Mouse (Mus musculus) layer of hippocampus, postnatal 10 days (tissue): ENCODE results near the gene Zc3h10. TPM values are rescaled to one million over a fixed set of nuclear protein-coding genes. Genes with fewer than 3 reads are reported as not detected.
"Not testable (repeated sequence)": the region's sequence is repeated elsewhere in the genome, so short reads cannot be mapped to it uniquely, and the experiment has no call there.

Experiments
- DNase-seq, 2 experiments: peaks; one replicate each; pipeline ENCODE4 v3.0.0; 2021; ENCODE audit warnings: low spot score in 2 of 2
- total RNA-seq, 2 experiments: library from RNA; stranded (reverse); gene quantifications; 2 replicates each; pipeline ENCODE4 v1.2.3; 2021

Zc3h10 gene
- total RNA-seq, 2 experiments from 2014 or later = 12.2 to 14.0 TPM

DNA sequence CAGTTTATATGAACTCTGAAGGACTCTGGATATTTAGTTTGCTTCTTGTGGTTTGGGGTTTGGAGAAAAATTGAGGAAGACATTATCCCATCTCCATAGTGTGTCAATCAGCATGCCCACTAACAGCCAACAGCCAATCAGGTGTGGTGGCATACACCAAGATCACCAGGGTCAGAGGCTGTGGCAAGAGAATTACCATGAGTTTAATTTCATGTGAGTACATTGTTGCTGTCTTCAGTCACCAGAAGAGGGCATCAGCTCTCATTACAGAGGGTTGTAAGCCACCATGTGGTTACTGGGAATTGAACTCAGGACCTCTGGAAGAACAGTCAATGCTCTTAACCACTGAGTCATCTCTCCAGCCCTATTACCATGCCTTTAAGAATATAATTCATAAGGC is 8.7 kb upstream of the Zc3h10 start:
- DNase-seq = no peak

DNA sequence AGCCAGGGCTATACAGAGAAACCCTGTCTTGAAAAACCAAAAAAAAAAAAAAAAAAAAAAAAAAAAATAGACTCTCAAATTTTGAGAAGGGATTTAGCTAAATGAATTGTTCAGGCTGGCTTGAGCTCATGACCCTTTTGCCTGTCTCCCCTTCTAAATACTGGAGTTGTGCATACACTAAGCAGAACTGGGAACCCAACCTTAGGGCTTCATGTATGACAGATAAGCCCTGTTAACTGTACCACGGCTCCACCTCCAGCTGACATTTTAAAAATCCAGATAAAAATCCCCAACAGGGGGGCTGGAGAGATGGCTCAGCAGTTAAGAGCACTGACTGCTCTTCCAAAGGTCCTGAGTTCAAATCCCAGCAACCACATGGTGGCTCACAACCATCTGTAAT is 8.0 kb upstream of the Zc3h10 start:
- not testable (repeated sequence) for DNase-seq

DNA sequence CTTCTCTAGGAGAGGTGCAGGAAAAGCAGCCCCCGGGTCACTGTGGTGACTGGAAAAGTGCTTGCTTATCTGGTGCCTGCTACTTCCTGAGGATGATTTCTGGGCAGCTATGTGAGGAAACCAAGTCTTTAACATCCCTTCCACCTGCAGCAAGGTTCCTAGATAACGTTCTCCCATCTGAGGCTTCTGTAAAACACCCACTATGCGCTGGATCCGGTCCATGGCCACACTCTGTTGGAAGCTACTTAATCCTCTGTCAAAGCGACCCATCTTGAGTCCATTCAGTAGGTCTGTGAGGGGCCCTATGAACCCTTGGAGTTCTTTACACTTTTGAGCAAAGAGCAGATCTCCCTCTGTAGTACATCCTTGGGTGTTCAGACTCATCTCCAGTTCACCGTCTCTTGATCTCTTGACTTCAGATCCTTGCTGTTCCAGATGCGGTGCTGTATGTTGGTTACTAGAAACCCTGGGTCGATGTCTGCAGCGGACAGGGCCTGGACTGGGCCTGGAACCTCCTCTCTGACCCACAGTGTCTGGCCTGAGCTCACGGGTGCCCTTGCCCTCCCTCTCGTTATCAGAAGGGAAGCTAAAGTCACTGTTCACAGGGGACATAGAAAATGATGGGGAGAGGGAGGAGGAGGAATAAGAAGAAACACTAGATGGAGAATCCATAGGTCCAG is 2.7 kb upstream of the Zc3h10 start:
- not testable (repeated sequence) for DNase-seq

DNA sequence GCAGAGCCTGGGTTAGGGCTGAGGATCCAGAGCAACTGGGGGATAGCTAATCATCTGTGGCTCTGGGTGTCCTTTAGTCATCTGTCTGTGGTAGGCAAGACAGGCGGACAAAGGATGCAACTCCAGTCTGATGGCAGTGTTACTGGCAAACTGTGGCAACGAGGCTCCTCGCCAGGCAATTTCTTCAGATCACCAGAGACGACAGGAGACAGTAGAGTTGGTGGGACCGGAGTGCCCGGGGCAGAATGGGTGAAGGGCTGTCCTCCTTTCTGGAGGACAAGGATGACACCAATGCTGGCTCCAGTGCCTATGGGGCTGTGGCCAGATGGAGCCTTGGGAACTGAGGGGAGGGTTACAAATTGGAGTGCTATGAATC is 2.1 kb upstream of the Zc3h10 start:
- peak; percentile 31 to 48 for DNase-seq

DNA sequence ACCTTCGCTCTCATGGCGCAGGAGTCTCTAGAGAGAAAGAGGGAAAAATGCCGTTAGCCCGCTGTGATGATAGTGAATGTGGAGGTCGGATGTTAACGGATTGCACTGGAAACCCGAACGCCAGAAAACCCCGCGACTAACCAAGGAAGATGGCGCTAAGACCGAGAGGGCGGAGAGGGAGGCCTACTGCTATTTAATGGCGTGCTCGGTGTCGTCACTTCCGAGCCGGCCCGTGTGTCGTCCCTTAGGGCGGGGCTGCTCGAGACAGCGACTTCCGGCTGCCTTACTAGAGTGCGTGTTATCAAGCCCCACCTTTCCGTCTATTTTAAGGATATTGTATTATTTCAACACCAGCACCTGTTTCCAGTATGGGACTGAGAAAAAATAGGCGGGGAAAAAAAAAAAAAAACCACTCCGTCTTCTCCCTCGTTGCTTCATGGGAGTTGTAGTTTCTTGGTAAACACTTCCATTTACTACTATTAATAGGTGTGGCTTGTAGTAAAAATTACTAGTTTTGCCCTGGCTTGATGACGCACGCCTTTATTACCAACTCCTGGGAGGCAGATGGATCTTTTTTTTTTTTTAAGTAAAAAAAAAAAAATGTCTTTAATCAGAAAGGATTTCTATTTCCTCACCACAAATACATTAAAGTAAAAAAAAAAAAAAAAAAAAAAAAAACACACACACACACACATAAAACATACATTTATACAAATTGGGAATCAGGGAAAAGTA is 1.5 kb upstream of the Zc3h10 start, which contains the start of gene Rpl41:
TSS of gene Rpl41 (minus strand) at position 359 of the 735 bp plus-strand sequence.
- DNase-seq = peak; percentile 88 to 90

DNA sequence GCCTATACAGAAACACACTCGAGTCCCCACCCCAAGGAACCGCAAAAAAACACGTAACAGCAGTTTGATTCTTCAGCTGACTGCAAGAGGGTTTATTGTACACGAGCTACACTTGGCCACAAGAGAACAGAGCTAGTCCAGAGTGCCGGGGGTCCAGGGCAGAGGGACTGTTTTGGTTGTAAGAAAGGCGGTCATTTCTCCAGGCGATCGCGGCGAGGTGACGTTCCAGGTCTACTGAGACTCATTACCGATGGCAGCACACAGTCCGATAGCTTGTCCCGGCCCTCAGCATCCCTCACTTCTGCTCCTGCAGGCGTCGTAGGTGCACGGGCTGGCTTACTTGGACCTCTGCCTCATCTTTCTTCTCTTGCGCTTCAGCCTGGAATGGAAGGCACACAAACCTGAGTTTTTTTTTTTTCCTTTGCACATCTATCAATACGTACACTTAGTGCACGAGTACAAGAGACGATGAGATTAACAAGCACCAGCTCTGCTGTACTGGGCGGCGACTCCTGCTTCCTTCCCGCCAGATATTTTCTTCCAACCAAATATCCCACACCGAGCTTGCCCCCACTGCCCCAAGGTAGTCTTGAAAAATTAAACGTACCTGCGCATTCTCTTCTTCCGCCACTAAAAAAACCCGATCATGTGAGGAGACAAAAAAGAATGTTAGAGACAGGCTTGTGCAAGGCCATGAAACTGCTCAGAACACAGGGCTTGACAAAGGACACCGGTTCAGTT is 647 bp upstream of the Zc3h10 start:
- DNase-seq = peak; percentile 28 to 47

DNA sequence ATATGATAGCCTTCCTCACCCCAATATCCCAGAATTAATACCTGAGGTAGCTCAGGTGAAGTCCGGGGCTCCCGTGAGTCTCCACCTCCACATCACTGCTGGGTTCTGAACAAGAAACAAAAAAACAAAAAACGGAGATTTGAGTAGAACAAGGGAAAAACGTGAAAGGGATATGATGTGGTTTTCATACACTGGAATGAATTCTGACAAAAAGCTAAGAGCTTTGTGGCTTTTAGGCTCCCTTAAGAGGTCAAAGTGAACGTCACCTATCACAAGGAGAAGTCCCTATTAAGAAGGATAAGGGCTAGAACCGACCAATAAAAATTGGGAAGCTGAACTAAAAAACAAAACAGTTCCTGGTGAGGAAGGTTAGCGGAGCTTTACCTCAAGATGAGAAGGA is 787 bp downstream of the Zc3h10 start:
- no peak for DNase-seq

DNA sequence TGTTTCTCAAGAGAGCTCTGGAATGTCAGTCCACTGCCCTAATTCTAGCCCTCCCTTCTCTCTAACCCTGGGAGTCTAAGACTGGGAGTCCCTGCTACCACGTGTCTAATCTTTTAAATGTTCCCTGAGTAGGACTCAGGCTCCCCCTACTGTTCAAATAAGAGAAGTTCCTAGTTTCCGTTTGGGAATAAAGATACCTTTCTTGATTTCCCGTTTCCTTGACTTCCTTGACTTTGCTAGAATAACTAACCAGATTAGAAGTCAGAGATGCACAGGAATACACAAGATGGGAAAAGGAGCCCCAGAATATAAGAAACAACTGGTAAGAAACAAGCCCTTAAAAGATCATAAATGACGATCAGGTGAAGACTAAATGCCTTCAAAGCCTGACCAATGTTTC is 1.2 kb downstream of the Zc3h10 start:
- no peak for DNase-seq

DNA sequence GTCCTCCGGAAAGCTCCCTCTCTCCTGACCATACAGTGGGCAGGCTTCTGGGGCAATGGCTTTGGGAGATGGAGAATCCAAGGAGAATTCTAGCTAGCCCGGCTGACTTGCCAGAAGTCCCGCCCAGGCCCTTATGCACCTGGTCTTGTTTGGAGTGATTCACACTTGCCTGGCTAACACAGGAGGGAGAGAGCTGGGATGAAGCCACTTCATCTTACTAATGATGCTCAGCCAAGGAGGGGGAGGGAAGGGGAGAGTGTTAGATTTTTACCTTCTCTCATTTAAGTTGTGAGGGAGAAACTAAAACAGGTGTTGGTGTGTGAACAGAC is 2.0 kb downstream of the Zc3h10 start:
- no peak for DNase-seq

DNA sequence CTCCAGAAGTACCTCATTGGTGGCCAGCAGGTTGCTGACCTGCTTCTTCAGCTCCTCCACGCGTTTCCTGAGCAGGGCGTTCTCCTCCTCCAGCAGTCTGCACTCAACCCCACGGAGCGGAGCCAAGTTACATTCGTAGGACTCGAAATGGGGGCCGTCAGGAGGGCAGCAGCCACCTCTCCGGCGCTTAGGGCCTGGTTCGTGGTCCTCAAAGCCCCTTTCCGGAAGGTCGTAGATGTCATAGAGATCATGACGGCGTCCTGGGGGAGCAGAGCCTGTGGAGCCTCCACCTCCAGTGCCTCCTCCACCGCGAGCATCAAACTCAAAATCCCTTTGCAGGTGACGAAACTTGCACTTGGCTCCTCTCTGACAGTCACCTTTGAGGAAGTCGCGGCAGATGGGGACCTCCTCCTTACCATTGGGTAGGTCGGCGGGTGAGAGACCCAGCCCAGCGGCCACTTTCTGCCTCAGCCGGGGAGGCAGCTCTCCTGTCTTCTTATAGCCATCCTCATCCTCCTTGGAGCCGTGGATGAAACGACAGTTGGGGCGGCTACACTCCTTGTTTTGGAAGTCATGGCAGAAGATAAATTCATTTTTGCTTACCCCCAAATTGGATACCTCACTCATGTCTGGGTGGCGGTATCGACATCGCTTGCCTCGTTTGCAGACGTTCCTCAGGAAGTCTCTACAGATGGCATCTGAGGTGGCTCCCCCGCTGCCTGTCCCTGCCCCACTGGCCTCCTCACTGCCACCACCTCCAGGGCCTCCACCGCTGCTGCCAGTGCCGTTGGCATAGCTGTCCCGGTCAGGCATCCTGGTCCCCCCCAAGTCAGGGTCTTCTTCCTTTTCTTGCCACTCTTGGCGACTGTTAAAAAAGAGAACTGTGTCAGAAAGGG is 2.7 kb downstream of the Zc3h10 start:
- DNase-seq = no peak

DNA sequence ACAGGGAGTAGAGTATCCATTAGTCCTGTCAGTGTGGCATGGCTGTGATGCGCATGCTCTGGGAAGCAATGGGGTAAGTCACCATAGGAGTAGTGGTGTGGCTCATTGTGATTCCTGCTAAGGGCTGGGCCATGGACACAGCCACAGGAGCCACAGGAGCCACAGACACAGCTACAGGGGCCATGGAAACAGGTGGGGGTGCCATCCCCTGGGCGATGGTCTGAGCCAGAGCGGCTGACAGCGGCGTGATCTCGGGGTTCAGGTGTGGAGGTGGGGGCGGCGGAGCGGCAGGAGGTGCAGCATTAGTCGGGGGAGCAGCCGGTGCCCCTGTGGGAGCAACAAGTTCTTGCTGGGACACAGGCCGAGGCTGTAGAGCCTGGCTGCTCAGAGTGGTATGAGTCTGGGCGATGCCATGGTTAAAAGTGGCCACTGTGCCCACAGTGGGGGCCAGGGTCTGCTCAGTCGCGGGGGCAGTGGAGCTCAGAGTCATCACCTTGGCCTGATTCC is 3.4 kb downstream of the Zc3h10 start:
- no peak for DNase-seq

DNA sequence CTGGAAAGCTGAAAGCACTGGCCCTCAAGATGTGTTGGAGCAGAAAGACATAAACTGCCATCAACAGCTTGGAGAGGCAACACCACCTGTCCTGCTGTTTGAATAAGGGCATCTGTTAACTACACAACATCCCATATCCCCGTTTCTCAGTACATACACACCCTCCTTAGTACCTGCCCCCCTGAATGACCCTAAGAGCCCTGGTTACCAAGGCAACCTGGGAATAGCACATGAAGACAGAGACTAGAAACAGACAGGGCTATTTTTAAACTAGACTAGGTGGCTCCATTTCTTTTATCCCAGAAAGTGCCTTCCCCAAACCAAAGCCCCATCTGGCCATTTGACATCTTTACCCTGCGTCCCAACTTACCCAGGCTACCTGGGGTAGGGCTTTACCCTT is 4.5 kb downstream of the Zc3h10 start:
- no peak for DNase-seq

DNA sequence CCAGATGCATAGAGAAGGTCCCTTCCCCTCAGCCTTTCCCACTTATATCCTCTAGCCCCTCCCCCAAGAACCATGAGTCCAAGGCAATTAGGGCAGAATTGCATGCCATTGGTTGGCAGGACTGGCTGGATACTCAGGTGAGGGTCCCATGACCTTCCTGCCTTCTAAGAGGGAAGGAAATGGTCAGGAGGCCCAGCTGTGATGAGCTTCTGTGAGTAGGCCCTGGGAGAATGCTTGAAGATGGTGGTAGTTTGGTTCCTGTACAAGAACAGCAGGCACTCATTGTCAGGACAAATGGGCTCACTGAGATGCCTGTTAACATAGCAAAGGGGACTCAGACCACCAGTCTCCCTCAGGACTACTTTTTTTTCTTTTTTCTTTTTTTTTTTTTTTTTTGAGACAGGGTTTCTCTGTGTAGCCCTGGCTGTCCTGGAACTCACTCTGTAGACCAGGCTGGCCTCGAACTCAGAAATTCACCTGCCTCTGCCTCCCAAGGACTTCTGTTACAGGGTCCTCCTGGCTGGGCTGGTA is 9.2 kb downstream of the Zc3h10 start:
- DNase-seq = no peak

DNA sequence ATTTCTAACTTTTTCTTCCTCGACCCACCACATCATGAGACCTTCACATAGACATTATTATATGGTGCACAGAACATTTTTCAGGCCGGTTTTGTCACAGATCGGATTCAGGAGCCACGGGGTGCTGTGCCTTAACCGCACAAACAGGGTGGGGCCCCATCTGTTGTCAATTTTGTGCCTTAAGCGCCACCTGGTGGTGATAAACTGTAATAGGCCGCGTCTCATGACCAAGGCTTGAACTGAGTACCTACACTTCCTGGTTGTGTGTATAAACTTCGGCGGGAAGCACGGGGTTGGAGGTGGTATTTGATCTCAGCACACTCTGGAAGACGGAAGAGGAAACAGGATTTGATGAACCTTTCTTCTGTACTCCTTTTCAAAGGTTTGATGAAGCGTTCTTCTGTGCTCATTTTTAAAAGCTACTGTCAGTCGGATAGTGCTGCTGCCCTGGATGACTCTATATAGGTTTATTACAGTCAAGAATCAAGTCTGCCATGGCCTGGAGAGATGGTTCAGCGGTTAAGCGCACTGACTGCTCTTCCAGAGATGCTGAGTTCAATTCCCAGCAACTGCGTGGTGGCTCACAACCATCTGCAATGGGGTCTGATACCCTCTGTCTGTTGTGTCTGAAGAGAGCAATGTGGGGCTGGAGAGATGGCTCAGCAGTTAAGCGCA is 11.2 kb downstream of the Zc3h10 start:
- DNase-seq = peak; percentile 86 to 88

DNA sequence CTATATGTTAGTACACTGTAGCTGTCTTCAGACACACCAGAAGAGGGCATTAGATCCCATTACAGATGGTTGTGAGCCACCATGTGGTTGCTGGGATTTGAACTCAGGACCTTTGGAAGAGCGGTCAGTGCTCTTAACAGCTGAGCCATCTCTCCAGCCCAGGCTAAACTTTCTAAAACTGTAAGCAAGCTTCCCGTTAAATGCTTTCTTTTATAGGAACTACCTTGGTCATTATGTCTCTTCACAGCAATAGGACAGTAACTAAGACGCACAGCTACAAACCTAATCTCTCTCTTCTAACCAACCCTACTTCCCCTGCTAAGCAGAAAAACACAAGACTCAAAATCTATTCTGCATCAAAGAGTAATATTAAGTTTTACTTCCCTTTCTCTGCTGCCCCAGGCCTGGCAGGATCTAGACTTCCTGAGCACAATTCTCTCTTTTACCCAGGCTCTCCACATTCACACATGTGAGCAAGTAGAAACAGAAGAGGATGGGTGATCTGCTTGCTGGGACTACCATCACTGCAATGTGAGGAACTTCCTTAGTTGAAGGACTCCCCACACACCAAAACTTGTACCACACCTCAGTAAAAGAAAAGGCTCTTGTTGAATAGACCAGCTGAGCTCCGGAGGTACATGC is 11.8 kb downstream of the Zc3h10 start:
- DNase-seq = no peak

DNA sequence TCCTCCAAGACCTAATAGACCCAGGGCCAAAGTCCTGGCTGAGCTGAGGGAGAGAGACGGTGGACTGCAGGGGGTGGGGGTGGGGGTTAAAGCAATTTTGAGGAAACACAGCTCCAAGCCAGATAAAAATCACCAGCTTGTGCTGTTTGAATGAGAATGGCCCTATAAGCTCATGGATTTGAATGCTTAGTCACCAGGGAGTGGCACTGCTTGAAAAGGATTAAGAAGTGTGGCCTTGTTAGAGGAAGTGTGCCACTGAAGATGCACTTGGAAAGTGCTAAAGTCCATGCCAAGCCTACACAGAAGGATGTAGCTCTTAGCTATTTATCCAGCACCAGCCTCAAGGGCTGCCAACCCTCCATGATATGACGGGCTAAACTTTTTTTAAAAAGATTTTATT is 12.4 kb downstream of the Zc3h10 start:
- DNase-seq = no peak

DNA sequence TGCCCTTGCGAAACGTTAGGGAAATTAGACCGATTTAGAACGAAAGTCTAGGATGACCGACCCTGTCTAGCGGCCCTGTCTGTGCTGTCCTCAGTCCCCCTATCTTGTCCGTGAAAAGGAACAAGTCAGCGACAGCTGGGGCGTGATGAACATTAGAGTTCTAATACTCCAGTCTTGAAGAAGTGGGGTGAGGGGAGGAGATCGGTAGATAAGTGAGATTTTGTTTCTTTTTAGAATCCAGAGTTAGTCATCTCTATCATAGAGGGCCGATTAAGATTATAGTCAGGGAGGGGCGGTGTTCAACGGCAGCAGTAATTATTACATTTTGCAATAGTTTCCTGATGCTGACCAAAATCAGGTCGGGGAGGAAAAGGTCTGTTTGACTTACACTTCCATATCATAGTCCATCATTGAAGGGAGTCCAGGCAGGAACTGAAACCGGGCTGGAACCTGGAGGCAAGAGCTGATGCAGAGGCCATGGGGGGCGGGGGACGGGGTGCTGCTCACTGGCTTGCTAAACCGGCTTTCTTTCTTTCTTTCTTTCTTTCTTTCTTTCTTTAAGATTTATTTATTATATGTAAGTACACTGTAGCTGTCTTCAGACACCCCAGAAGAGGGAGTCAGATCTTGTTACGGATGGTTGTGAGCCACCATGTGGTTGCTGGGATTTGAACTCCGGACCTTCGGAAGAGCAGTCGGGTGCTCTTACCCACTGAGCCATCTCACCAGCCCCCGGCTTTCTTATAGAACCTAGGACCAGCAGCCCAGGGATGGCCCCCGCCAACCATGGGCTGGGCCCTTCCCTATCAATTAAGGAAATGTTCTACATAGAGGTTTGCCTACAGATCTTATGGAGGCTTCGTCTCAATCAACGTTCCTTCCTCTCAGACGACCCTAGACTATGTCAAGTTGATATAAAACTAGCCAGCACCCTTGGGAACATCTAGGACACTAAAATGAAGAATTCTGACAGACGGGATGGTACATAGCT is 20.9 kb downstream of the Zc3h10 start:
- no peak for DNase-seq

DNA sequence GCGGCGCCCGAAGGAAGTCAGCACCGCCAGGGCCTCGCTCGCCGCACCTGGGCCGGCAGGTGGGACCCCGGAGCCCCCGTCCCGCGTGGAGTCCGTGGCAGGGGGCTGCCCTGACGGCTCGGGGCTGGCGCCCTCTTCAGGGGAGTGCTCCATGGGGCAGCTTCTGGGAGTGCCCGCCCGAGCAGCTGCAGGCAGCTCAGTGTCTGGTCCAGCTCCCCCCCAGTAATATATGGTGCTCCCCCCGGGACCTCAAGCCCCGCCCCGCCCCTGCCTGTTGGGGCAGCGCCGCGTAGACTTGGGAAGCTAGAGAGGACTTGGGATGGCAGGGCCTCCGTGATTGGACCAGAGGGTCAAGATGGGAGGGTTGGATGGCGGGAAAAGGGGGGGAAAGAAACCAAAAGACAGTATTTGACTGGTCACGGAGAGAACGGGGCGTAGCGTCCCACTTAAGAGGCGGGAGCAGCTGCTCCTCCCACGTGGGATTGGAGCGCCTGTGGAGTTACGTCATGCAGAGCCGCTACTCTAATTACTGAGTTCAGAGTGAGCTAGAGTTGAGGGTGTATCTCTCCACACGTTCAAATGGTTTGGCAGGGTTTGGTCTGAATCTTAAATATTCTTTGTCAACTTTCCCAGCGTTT is 21.8 kb downstream of the Zc3h10 start, which contains the start of gene Esyt1:
TSS of gene Esyt1 (minus strand) at position 201 of the 638 bp plus-strand sequence.
- peak; percentile 79 to 82 for DNase-seq
